In the genomic region with DNA sequence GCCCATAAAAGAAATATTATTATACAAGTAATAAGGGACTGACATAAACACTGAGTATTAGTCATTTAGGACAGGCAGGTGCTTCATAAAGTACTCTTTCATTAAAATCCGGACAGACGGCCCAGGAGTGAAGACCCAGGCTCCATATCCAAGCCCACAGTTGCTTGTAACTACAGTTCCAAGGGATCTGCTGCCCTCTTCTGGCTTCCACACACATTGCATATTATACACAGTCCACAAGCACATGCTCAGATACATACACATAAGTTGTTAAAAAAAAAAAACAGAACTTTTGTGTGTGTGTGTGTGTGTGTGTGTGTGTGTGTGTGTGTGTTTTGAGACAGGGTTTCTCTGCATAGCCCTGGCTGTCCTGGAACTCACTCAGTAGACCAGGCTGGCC, we compare ENCODE assay signal across 9 mouse cellular contexts. TPM values are rescaled to one million over a fixed set of nuclear protein-coding genes. Genes with fewer than 3 reads are reported as not detected.
DNase-seq lines count a peak whose midpoint lies in the region; TF ChIP-seq lines count a peak whose summit lies in the region.
"Had no signal": no experiment of that assay in that cellular context is flagged by ENCODE, and none has a peak within 500 bp of the region (broad histone marks: within the 10 kb centered on the region; RNA-seq: fewer than 3 reads in every experiment).

No protein-coding gene starts in this region.

- DNase-seq in gastrocnemius, adult 2 months: no peak
- no peak for DNase-seq in gastrocnemius, postnatal 4 days (ENCODE audit: low spot score in 2 of 2)
- peak; percentile 82 for DNase-seq in 416B (ENCODE audit: low read depth)
- DNase-seq in R1 (ENCODE audit: low read depth, low spot score): peak; percentile 80
- DNase-seq in kidney, postnatal 14 days: peak; percentile 34
- DNase-seq in splenic B cell, adult 2 months (ENCODE audit: low read depth, low spot score): peak; percentile 51
- DNase-seq in urinary bladder, postnatal 14 days (ENCODE audit: low spot score): no peak
- DNase-seq in MN1 (ENCODE audit: low spot score): no peak

- H3K27ac ChIP-seq in gastrocnemius, adult 2 months: no peak overlapping the region
- H3K27ac ChIP-seq: embryonic facial prominence, embryonic 12.5 days had no signal

- TF ChIP-seq CTCF in gastrocnemius, adult 2 months (IDR thresholded peaks at IDR 0.05): peak; percentile 52

- no peak overlapping the region for H3K4me3 ChIP-seq in gastrocnemius, adult 2 months
- H3K4me3 ChIP-seq: embryonic facial prominence, embryonic 12.5 days had no signal

- intact Hi-C loops in gastrocnemius, adult 2 months (cut with DNase I): loop anchor here (5.0 kb wide), 1 partner anchor 327 kb away; no protein-coding TSS in a partner anchor

- H3K27me3 ChIP-seq in splenic B cell, adult 2 months (ENCODE audit: control insufficient read depth, insufficient read depth, low read length, poor library complexity, severe bottlenecking): no peaks in the 10 kb centered on the region
- H3K27me3 ChIP-seq: embryonic facial prominence, embryonic 12.5 days had no signal

- no peaks in the 10 kb centered on the region for H3K36me3 ChIP-seq in splenic B cell, adult 2 months (ENCODE audit: control insufficient read depth, insufficient read depth, low read length, poor library complexity, severe bottlenecking)
- H3K36me3 ChIP-seq: embryonic facial prominence, embryonic 12.5 days had no signal

RNA-seq across cellular contexts. Expression of a gene that starts 32.0 kb away (rescaled TPM):
- 10 to 100 TPM; 20.9 to 27.0 TPM for total RNA-seq in gastrocnemius, adult 2 months (2021)
- 100 to 1,000 TPM; 102 to 116 TPM for total RNA-seq in gastrocnemius, postnatal 4 days (2021)

Comparison
In these comparisons a context has a peak if more than half of its experiments do, and no peak if none do; other contexts are left out.
1. DNase-seq: peak in 416B (single experiment), R1 (single experiment), kidney, postnatal 14 days (single experiment) and splenic B cell, adult 2 months (single experiment); none in gastrocnemius, adult 2 months (single experiment), gastrocnemius, postnatal 4 days (0 of 2), urinary bladder, postnatal 14 days (single experiment) and MN1 (single experiment).